12 mouse cellular contexts compared by ENCODE assay signal in genomic region chr1:90440638-90441037, GRCm38 (mm10).
DNase-seq lines count a peak whose midpoint lies in the region; ATAC-seq and TF ChIP-seq lines count a peak whose summit lies in the region.
"Had no signal": no experiment of that assay in that cellular context is flagged by ENCODE, and none has a peak within 500 bp of the region (broad histone marks: within the 10 kb centered on the region; RNA-seq: fewer than 3 reads in every experiment).

No protein-coding gene starts in this region.

- no peak overlapping the region for H3K4me3 ChIP-seq in kidney, embryonic 14.5 days (ENCODE audit: low read length)
- no peak overlapping the region for H3K4me3 ChIP-seq in neural tube, embryonic 13.5 days
- H3K4me3 ChIP-seq in lung, adult 2 months (replicated peaks; ENCODE audit: extremely low read depth, low read depth, low read length) = no peak overlapping the region
- H3K4me3 ChIP-seq: heart, adult 2 months had no signal

- DNase-seq in kidney, postnatal 25 days = no peak
- DNase-seq in fat pad, adult 2 months (ENCODE audit: extremely low read depth, low read depth, low spot score) = peak; percentile 83
- DNase-seq in kidney, postnatal 10 days = peak; percentile 33
- DNase-seq in gastrocnemius, postnatal 10 days = no peak
- DNase-seq in lung, adult 2 months = no peak
- DNase-seq in left cerebral cortex, postnatal 25 days (ENCODE audit: low spot score in 2 of 2) = no peak
- DNase-seq: cerebellum, adult 8-10 months; heart, adult 2 months; lung, adult 18-20 months; right cerebral cortex, adult 18-20 months had no signal

- ATAC-seq in kidney, embryonic 14.5 days (ENCODE audit: low FRiP score, low TSS enrichment) = peak; percentile 41; the same call in 1 of the 2 replicates
- peak; percentile 79; the same call in 1 of the 2 replicates for ATAC-seq in neural tube, embryonic 13.5 days (ENCODE audit: low read depth)

- no peaks in the 10 kb centered on the region for H3K27me3 ChIP-seq in kidney, embryonic 14.5 days (ENCODE audit: control insufficient read depth, insufficient read depth, low read length)
- H3K27me3 ChIP-seq in neural tube, embryonic 13.5 days = no peaks in the 10 kb centered on the region

- H3K36me3 ChIP-seq in kidney, embryonic 14.5 days (ENCODE audit: control insufficient read depth, insufficient read depth, low read length) = no peaks in the 10 kb centered on the region
- H3K36me3 ChIP-seq in neural tube, embryonic 13.5 days = no peaks in the 10 kb centered on the region

- peaks cover 47% of the 10 kb centered on the region for H3K4me1 ChIP-seq in kidney, embryonic 14.5 days (ENCODE audit: control insufficient read depth, insufficient read depth, low read length)
- peaks cover 38% of the 10 kb centered on the region for H3K4me1 ChIP-seq in neural tube, embryonic 13.5 days (replicated peaks)
- no peaks in the 10 kb centered on the region for H3K4me1 ChIP-seq in lung, adult 2 months (ENCODE audit: control insufficient read depth, insufficient read depth, low read length)

- 10% methylated on average over 1 of the region's 1 CpGs for WGBS in kidney, embryonic 14.5 days
- WGBS in neural tube, embryonic 13.5 days = 10% methylated on average over 1 of the region's 1 CpGs
- 50% methylated on average over 1 of the region's 1 CpGs for WGBS in lung, adult 2 months

- H3K27ac ChIP-seq in kidney, embryonic 14.5 days (ENCODE audit: low read depth, low read length) = peak overlapping the region; percentile 3; the same call in 1 of the 2 replicates
- H3K27ac ChIP-seq in neural tube, embryonic 13.5 days (replicated peaks) = no peak overlapping the region
- H3K27ac ChIP-seq: heart, adult 2 months had no signal

- TF ChIP-seq CTCF in lung, adult 2 months (IDR thresholded peaks at IDR 0.05; ENCODE audit: insufficient read depth, low read length) = no peak

- no peaks in the 10 kb centered on the region for H3K9me3 ChIP-seq in kidney, embryonic 14.5 days (ENCODE audit: control insufficient read depth, low read length)
- H3K9me3 ChIP-seq in neural tube, embryonic 13.5 days = no peaks in the 10 kb centered on the region

- H3K9ac ChIP-seq in kidney, embryonic 14.5 days (ENCODE audit: low read depth, low read length) = no peak overlapping the region
- no peak overlapping the region for H3K9ac ChIP-seq in neural tube, embryonic 13.5 days

- no peak for TF ChIP-seq POLR2A in lung, adult 2 months (IDR thresholded peaks at IDR 0.05; ENCODE audit: borderline replicate concordance, extremely low read depth, low read depth, low read length)

- intact Hi-C loops in left cerebral cortex, postnatal 25 days (cut with DNase I) = no loop called here

- no peak overlapping the region for H3K4me2 ChIP-seq in kidney, embryonic 14.5 days (replicated peaks; ENCODE audit: low read depth, low read length)
- no peak overlapping the region for H3K4me2 ChIP-seq in neural tube, embryonic 13.5 days

Comparison
In these comparisons a context has a peak if more than half of its experiments do, and no peak if none do; other contexts are left out.
1. DNase-seq: peak in fat pad, adult 2 months (single experiment) and kidney, postnatal 10 days (single experiment); none in kidney, postnatal 25 days (0 of 2), gastrocnemius, postnatal 10 days (single experiment), lung, adult 2 months (single experiment) and left cerebral cortex, postnatal 25 days (0 of 2).